Mouse (Mus musculus): ENCODE data around the gene Cpm. TPM values are rescaled to one million over a fixed set of nuclear protein-coding genes. Genes with fewer than 3 reads are reported as not detected.

Gene Cpm
- polyA plus RNA-seq, 2 experiments, result 3.9 to 9.1 TPM

DNA sequence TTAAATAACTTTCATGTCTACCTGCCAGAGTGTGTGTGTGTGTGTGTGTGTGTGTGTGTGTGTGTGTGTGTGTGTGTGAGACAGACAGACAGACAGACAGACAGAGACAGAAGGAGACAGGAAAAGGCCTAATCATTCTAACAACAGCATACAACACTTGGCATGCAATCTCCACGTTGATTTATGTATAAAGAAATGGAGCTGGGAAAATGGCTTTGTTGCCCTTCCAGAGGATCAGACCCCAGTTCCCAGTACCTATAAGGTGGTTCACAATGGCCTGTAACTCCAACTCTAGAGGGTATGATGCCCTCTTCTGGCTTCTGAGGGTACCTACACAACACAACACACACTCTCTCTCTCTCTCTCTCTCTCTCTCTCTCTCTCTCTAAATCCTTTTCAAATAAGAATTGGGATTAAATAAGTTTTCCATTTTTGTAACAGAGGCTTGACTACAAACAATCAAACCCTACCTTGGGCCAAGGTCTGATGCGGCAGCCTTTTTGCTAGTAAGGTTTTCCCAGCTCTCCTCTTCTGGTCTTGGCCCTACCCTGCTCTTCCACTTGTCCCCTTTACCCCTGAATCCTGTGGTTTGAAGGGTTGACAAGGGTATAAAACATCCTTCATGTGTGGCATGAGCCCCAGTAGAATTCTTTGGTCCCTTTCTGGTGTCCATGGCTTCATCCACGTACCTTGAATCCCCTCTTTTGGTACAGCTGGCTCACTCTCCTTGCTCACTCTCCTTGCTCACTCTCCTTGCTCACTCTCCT is 6.7 kb downstream of the Cpm start:
- Histone ChIP-seq H3K27me3 (ENCODE audit: control insufficient read depth, insufficient read depth, low read length) (no peaks in the 10 kb centered on the region; the same call in 1 of the 2 replicates), H3K4me1 (replicated peaks; ENCODE audit: control insufficient read depth in 2 of 2, insufficient read depth in 2 of 2, low read length in 1 of 2) (no peaks in the 10 kb centered on the region), H3K4me3 (ENCODE audit: insufficient read depth in 1 of 2, low read depth in 2 of 2, low read length in 2 of 2) (no peak overlapping the region), H3K36me3 (replicated peaks; ENCODE audit: control insufficient read depth, insufficient read depth, low read depth) (no peaks in the 10 kb centered on the region), H3K4me2 (ENCODE audit: low read depth) (no peak overlapping the region), H3K9ac (replicated peaks) (no peak overlapping the region), H3K27ac (no peak overlapping the region), H3K9me3 (ENCODE audit: control insufficient read depth, low read length) (no peaks in the 10 kb centered on the region)
- 56% methylated on average over 3 of the region's 3 CpGs for WGBS (ENCODE audit: insufficient replicate concordance)
- DNase-seq (ENCODE audit: low read depth in 3 of 3, low spot score in 3 of 3) (no peak), ATAC-seq (ENCODE audit: insufficient read depth) (no peak)
- TF ChIP-seq CTCF (IDR thresholded peaks at IDR 0.05; ENCODE audit: low read depth) (no peak), EP300 (IDR thresholded peaks at IDR 0.05; ENCODE audit: low read depth) (no peak)

DNA sequence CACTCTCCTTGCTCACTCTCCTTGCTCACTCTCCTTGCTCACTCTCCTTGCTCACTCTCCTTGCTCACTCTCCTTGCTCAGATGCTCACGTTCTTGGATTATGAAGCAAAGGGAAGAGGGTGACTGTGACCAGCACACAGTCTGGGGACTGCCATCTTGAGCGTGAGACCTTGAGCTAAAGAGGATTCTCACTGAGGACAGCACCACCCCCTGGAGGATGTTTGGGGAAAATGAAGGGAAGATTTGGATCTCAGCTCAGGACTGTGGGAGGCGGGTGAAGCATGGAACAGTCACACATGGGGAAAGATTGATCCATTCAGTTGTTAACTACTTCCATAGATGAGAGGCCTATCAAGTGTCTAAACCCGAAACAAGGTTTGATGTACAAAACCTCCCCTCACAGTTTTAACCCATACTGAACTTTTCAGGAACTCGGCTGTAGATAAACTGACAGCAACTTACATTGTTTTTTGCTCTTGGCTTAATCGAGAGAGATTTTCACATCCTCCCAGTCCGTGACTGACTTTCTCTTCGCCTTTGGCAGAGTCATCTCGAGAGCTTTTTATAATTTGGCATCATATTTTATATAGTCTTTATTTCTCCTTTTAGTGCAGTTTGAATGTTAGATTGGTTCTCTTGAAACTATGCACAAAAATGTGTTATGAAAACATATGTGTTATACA is 7.9 kb downstream of the Cpm start:
- TF ChIP-seq CTCF (IDR thresholded peaks at IDR 0.05; ENCODE audit: low read depth) (peak; percentile 38; the same call in 1 of the 2 replicates), EP300 (IDR thresholded peaks at IDR 0.05; ENCODE audit: low read depth) (no peak)
- H3K27ac ChIP-seq, result no peak overlapping the region
- H3K27me3 ChIP-seq (ENCODE audit: control insufficient read depth, insufficient read depth, low read length), result no peaks in the 10 kb centered on the region
- H3K4me1 ChIP-seq (replicated peaks; ENCODE audit: control insufficient read depth in 2 of 2, insufficient read depth in 2 of 2, low read length in 1 of 2), result no peaks in the 10 kb centered on the region
- H3K4me3 ChIP-seq (ENCODE audit: insufficient read depth in 1 of 2, low read depth in 2 of 2, low read length in 2 of 2), result no peak overlapping the region
- H3K9me3 ChIP-seq (ENCODE audit: control insufficient read depth, low read length), result no peaks in the 10 kb centered on the region
- DNase-seq (ENCODE audit: low read depth in 3 of 3, low spot score in 3 of 3) (no peak), ATAC-seq (ENCODE audit: insufficient read depth) (no peak)
- H3K36me3 ChIP-seq (replicated peaks; ENCODE audit: control insufficient read depth, insufficient read depth, low read depth), result no peaks in the 10 kb centered on the region
- 45% methylated on average over 9 of the region's 9 CpGs for WGBS (ENCODE audit: insufficient replicate concordance)
- H3K9ac ChIP-seq (replicated peaks), result no peak overlapping the region
- no peak overlapping the region for H3K4me2 ChIP-seq (ENCODE audit: low read depth)

DNA sequence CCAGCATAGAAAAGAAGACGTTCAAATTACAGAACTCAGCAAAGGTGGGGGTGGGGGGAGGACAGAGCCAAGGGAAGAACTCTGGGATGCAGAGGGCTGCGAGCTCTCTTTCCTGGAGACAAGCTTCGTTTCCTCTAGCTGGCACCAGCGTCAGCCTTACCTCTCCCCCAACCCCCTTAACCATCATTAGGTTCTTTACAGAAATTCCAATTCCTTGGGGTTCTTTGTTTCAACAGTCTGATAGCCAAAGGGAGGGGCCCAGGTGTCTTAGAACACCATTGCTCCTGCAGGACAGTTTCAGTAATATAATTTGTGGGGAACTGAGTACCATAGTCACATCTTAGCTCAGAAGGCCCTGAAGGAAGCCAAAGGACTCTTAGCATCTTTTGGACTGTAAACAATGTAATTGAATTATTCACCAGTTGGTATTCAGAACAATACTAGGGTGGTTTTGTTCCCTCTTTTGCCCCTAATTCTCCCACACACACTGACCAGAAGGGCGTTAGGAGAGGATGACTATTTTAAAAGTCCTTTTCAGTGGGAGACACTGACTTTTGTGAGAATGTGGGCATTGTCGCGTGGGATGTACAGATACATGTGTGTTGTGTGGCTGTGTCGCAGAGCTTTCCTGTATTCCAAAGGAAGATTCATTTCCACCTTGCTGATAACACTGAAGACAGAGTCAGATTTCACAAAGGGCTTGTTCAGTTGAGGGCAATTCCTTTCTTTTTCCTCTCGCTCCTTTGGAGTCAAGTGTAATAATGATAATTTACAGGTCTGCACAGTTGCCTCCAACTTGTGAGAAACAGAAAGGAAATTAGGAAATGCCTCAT is 8.7 kb downstream of the Cpm start:
- no peak overlapping the region for H3K4me2 ChIP-seq (ENCODE audit: low read depth)
- no peak overlapping the region for H3K27ac ChIP-seq
- TF ChIP-seq CTCF (IDR thresholded peaks at IDR 0.05; ENCODE audit: low read depth) (no peak), EP300 (IDR thresholded peaks at IDR 0.05; ENCODE audit: low read depth) (no peak)
- H3K9ac ChIP-seq (replicated peaks), result no peak overlapping the region
- H3K4me1 ChIP-seq (replicated peaks; ENCODE audit: control insufficient read depth in 2 of 2, insufficient read depth in 2 of 2, low read length in 1 of 2), result no peaks in the 10 kb centered on the region
- ATAC-seq (ENCODE audit: insufficient read depth) (no peak), DNase-seq (ENCODE audit: low read depth in 3 of 3, low spot score in 3 of 3) (no peak)
- 61% methylated on average over 9 of the region's 9 CpGs for WGBS (ENCODE audit: insufficient replicate concordance)
- H3K36me3 ChIP-seq (replicated peaks; ENCODE audit: control insufficient read depth, insufficient read depth, low read depth), result no peaks in the 10 kb centered on the region
- H3K9me3 ChIP-seq (ENCODE audit: control insufficient read depth, low read length), result no peaks in the 10 kb centered on the region
- H3K27me3 ChIP-seq (ENCODE audit: control insufficient read depth, insufficient read depth, low read length), result no peaks in the 10 kb centered on the region
- H3K4me3 ChIP-seq (ENCODE audit: insufficient read depth in 1 of 2, low read depth in 2 of 2, low read length in 2 of 2), result no peak overlapping the region

- H3K27ac ChIP-seq, result no peak overlapping the region
- H3K36me3 ChIP-seq (replicated peaks; ENCODE audit: control insufficient read depth, insufficient read depth, low read depth), result no peaks in the 10 kb centered on the region
- H3K4me3 ChIP-seq (ENCODE audit: insufficient read depth in 1 of 2, low read depth in 2 of 2, low read length in 2 of 2), result no peak overlapping the region
- DNase-seq (ENCODE audit: low read depth in 3 of 3, low spot score in 3 of 3) (no peak), ATAC-seq (ENCODE audit: insufficient read depth) (no peak)
- no peaks in the 10 kb centered on the region for H3K9me3 ChIP-seq (ENCODE audit: control insufficient read depth, low read length)
- no peaks in the 10 kb centered on the region for H3K27me3 ChIP-seq (ENCODE audit: control insufficient read depth, insufficient read depth, low read length)
- TF ChIP-seq EP300 (IDR thresholded peaks at IDR 0.05; ENCODE audit: low read depth), result no peak
- TF ChIP-seq CTCF (IDR thresholded peaks at IDR 0.05; ENCODE audit: low read depth), result no peak
- H3K4me2 ChIP-seq (ENCODE audit: low read depth), result no peak overlapping the region
- H3K9ac ChIP-seq (replicated peaks), result no peak overlapping the region
- H3K4me1 ChIP-seq (replicated peaks; ENCODE audit: control insufficient read depth in 2 of 2, insufficient read depth in 2 of 2, low read length in 1 of 2), result no peaks in the 10 kb centered on the region; a peak in 1 of 4 replicates
- 71% methylated on average over 7 of the region's 7 CpGs for WGBS (ENCODE audit: insufficient replicate concordance)
Observed at GRCm38 (mm10) chr10:117638578-117639220, 9.4 kb downstream of the Cpm start.

All from liver, embryonic 14.5 days (tissue).